Mouse (Mus musculus): ENCODE measurements around the gene Rnd1. TPM values are rescaled to one million over a fixed set of nuclear protein-coding genes. Genes with fewer than 3 reads are reported as not detected.
A peak's percentile ranks its signal among the peaks of the same experiment; 100 is the strongest.

The Rnd1 gene
- polyA plus RNA-seq, 1 experiment = 34.5 TPM

- no peak for TF ChIP-seq CTCF (IDR thresholded peaks at IDR 0.05; ENCODE audit: extremely low read depth, insufficient read depth, low read length)
- TF ChIP-seq POLR2A (IDR thresholded peaks at IDR 0.05; ENCODE audit: extremely low read depth, insufficient read depth, low read length) = no peak
- Histone ChIP-seq H3K27ac (ENCODE audit: insufficient read depth, low read length) (no peak overlapping the region), H3K4me3 (ENCODE audit: insufficient read depth, low read length) (peak overlapping the region; percentile 71), H3K4me1 (ENCODE audit: control insufficient read depth, insufficient read depth, low read length) (peaks cover 7% of the 10 kb centered on the region; the same call in 1 of the 2 replicates)
Measured at GRCm38 (mm10) chr15:98632921-98633320, 44.3 kb downstream of the Rnd1 start.

GRCm38 (mm10) chr15:98632107-98632744, 45.0 kb downstream of the Rnd1 start:
- no peak overlapping the region for H3K27ac ChIP-seq (ENCODE audit: insufficient read depth, low read length)
- TF ChIP-seq CTCF (IDR thresholded peaks at IDR 0.05; ENCODE audit: extremely low read depth, insufficient read depth, low read length) (no peak), POLR2A (IDR thresholded peaks at IDR 0.05; ENCODE audit: extremely low read depth, insufficient read depth, low read length) (peak; percentile 41; the same call in 1 of the 2 replicates)
- peaks cover 5% of the 10 kb centered on the region; the same call in 1 of the 2 replicates for H3K4me1 ChIP-seq (ENCODE audit: control insufficient read depth, insufficient read depth, low read length)
- peak overlapping the region; percentile 71 for H3K4me3 ChIP-seq (ENCODE audit: insufficient read depth, low read length)

- peak overlapping the region; percentile 71; the same call in 1 of the 2 replicates for H3K4me3 ChIP-seq (ENCODE audit: insufficient read depth, low read length)
- no peak overlapping the region for H3K27ac ChIP-seq (ENCODE audit: insufficient read depth, low read length)
- TF ChIP-seq CTCF (IDR thresholded peaks at IDR 0.05; ENCODE audit: extremely low read depth, insufficient read depth, low read length) (peak; percentile 58), POLR2A (IDR thresholded peaks at IDR 0.05; ENCODE audit: extremely low read depth, insufficient read depth, low read length) (no peak)
- H3K4me1 ChIP-seq (ENCODE audit: control insufficient read depth, insufficient read depth, low read length) = peaks cover 4% of the 10 kb centered on the region; the same call in 1 of the 2 replicates
Measured at GRCm38 (mm10) chr15:98631493-98631892, 45.8 kb downstream of the Rnd1 start.

DNA sequence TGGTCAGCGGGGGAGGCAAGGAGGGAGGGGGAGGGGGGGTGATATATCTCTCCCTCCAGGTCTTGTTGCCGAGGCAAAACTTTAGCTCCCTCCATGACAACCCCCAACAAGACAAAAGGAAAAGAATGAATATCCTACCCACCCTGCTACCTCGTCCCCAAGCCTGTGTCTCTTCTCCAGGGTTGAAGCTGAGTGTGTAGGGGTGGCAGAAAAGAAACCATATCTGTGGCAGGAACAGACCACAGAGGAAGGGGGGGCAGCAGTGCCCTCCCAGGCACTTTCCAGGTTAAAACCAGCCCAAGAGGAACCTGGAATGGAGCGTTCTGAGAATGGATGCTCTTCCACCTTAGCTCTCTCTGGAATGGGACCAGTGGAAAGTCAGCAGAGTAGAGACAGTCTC, 46.7 kb downstream of the Rnd1 start, which contains the start of gene Cacnb3:
Cacnb3 (plus strand) TSS at position 301 of the 400 bp plus-strand sequence.
- Histone ChIP-seq H3K4me1 (ENCODE audit: control insufficient read depth, insufficient read depth, low read length) (peaks cover 4% of the 10 kb centered on the region; the same call in 1 of the 2 replicates), H3K4me3 (ENCODE audit: insufficient read depth, low read length) (peak within 1 kb of the TSS; percentile 71; the same call in 1 of the 2 replicates), H3K27ac (ENCODE audit: insufficient read depth, low read length) (no peak within 1 kb of the TSS)

GRCm38 (mm10) chr15:98629464-98629863, 47.8 kb downstream of the Rnd1 start:
- Histone ChIP-seq H3K27ac (ENCODE audit: insufficient read depth, low read length) (no peak overlapping the region), H3K4me3 (ENCODE audit: insufficient read depth, low read length) (no peak overlapping the region), H3K4me1 (ENCODE audit: control insufficient read depth, insufficient read depth, low read length) (peaks cover 4% of the 10 kb centered on the region; the same call in 1 of the 2 replicates)
- TF ChIP-seq CTCF (IDR thresholded peaks at IDR 0.05; ENCODE audit: extremely low read depth, insufficient read depth, low read length) (no peak), POLR2A (IDR thresholded peaks at IDR 0.05; ENCODE audit: extremely low read depth, insufficient read depth, low read length) (no peak)

More for the DNA sequence above, 46.7 kb downstream of the Rnd1 start, which contains the start of gene Cacnb3:
- TF ChIP-seq POLR2A (IDR thresholded peaks at IDR 0.05; ENCODE audit: extremely low read depth, insufficient read depth, low read length) = no peak
- TF ChIP-seq CTCF (IDR thresholded peaks at IDR 0.05; ENCODE audit: extremely low read depth, insufficient read depth, low read length) = no peak

DNA sequence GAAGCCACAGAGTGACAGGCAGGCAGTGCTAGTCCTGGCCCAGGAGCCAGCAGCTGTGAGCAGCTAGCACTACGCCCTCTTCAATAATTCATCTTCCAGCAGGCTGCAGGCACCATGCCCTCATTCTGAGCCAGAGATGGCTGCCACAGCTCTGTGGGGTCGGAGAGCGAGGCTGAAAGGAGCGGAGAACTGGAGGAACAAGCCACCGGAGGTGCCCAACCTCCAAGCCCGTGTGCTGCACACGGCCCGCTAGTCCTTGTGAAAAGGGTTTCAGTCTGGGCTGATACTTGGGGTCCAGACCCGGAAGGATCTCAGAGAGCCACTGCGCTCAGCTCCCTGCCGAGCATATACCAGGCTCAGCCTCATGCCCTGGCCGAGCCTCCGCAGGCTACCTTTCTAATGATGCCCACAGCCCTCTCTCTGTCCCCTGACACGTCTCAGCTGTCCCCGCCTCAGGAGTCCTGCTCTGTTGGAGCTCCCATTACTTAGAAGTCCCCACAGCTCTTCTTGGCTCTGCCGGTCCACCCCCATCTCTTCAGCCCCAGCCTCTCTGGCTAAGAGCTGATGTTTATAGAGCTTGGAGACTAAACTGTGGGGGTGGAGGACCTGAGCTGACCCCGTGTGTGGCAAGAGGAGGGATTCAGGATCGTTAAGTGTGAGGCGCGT, 48.5 kb downstream of the Rnd1 start:
- no peak overlapping the region for H3K27ac ChIP-seq (ENCODE audit: insufficient read depth, low read length)
- peaks cover 4% of the 10 kb centered on the region; the same call in 1 of the 2 replicates for H3K4me1 ChIP-seq (ENCODE audit: control insufficient read depth, insufficient read depth, low read length)
- TF ChIP-seq POLR2A (IDR thresholded peaks at IDR 0.05; ENCODE audit: extremely low read depth, insufficient read depth, low read length) (no peak), CTCF (IDR thresholded peaks at IDR 0.05; ENCODE audit: extremely low read depth, insufficient read depth, low read length) (no peak)
- H3K4me3 ChIP-seq (ENCODE audit: insufficient read depth, low read length) = no peak overlapping the region

DNA sequence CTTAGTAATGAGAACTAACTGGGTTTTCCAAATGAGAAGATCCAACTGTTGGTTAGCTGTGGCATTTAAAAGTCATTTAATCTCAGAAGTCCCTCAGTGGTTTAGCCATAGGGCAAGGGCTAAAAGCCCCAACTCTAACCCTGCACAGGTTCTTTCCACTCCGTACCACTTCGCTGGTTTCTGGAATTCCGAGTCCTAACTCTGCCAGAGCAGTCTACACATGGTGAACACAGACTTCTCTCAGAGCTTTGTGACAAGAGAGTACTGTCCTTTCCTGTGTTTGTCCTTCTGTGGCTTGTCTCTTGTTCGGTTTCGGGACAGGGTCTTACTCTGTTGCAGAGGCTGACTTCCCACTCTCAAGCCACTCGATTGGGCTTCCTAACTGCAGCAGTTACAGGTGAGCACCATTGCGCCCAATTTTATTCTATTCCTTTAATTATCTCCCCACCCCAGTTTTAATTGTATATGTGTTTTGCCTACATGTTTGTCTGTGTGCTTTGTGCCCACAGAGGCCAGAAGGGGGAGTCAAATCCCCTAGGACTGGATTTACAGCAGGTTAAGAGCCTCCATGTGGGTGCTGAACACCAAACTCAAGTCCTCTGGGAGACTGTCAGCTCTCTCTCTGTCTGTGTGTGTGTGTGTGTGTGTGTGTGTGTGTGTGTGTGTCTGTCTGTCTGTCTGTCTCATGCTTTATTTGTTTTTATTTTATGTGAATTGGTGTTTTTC, 50.6 kb downstream of the Rnd1 start:
- no peak overlapping the region for H3K4me3 ChIP-seq (ENCODE audit: insufficient read depth, low read length)
- H3K4me1 ChIP-seq (ENCODE audit: control insufficient read depth, insufficient read depth, low read length) = peaks cover 4% of the 10 kb centered on the region; the same call in 1 of the 2 replicates
- no peak overlapping the region for H3K27ac ChIP-seq (ENCODE audit: insufficient read depth, low read length)
- no peak for TF ChIP-seq CTCF (IDR thresholded peaks at IDR 0.05; ENCODE audit: extremely low read depth, insufficient read depth, low read length)
- no peak for TF ChIP-seq POLR2A (IDR thresholded peaks at IDR 0.05; ENCODE audit: extremely low read depth, insufficient read depth, low read length)

GRCm38 (mm10) chr15:98626078-98626477, 51.2 kb downstream of the Rnd1 start:
- no peak overlapping the region for H3K27ac ChIP-seq (ENCODE audit: insufficient read depth, low read length)
- no peak overlapping the region for H3K4me3 ChIP-seq (ENCODE audit: insufficient read depth, low read length)
- no peak for TF ChIP-seq CTCF (IDR thresholded peaks at IDR 0.05; ENCODE audit: extremely low read depth, insufficient read depth, low read length)
- no peak for TF ChIP-seq POLR2A (IDR thresholded peaks at IDR 0.05; ENCODE audit: extremely low read depth, insufficient read depth, low read length)
- peaks cover 4% of the 10 kb centered on the region; the same call in 1 of the 2 replicates for H3K4me1 ChIP-seq (ENCODE audit: control insufficient read depth, insufficient read depth, low read length)

DNA sequence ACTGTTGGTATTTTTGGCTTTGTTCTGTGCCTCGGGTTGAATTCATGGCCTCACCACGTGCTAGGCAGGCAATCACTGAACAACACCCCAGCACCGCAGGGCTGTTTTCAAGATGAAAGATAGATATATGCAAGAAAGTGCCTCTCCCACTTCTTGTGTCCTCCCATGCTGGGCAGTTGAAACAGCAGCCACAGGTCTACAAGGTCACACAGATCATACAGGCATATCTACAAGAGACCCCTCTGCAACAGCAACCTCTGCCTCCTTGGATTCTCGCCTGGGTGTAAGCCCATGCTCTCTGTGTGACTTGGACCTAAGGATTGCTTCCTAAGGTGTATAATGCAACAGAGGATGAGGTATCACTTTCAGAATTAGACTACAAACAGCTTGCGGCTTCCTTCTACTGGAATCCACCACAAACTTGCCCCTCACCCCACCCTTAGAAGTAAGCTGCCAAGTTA, 53.9 kb downstream of the Rnd1 start:
- Histone ChIP-seq H3K4me1 (ENCODE audit: control insufficient read depth, insufficient read depth, low read length) (no peaks in the 10 kb centered on the region), H3K27ac (ENCODE audit: insufficient read depth, low read length) (no peak overlapping the region), H3K4me3 (ENCODE audit: insufficient read depth, low read length) (no peak overlapping the region)
- TF ChIP-seq POLR2A (IDR thresholded peaks at IDR 0.05; ENCODE audit: extremely low read depth, insufficient read depth, low read length) (no peak), CTCF (IDR thresholded peaks at IDR 0.05; ENCODE audit: extremely low read depth, insufficient read depth, low read length) (no peak)

All from cortical plate, adult 2 months (tissue).